Mouse (Mus musculus) heart, adult 18-20 months (tissue): Measurements from ENCODE around the gene Ces2f. TPM values are rescaled to one million over a fixed set of nuclear protein-coding genes. Genes with fewer than 3 reads are reported as not detected.
A peak's percentile ranks its signal among the peaks of the same experiment; 100 is the strongest.
"Not testable (repeated sequence)": the region's sequence is repeated elsewhere in the genome, so short reads cannot be mapped to it uniquely, and the experiment has no call there.

ENCODE experiments used
- DNase-seq, 2 experiments: peaks; one replicate each; pipeline ENCODE4 v3.0.0; 2021 to 2022; ENCODE audit warnings: mixed read lengths in 1 of 2
- long read RNA-seq, 2 experiments: library from polyadenylated mRNA; stranded (forward); transcript quantifications; one replicate each; pipeline ENCODE4 v2.0.0; 2021
- total RNA-seq, 2 experiments: library from RNA; stranded (reverse); gene quantifications; 2 replicates each; pipeline ENCODE4 v1.2.3; 2021

Ces2f gene
- not detected for total RNA-seq
- long read RNA-seq, experiment 1, result 0 reads
- long read RNA-seq, experiment 2, result 0 reads

- no peak for DNase-seq
These were observed at the start of gene Ces2f for GRCm38 (mm10) chr8:104947056-104947455. TSS of gene Ces2f (plus strand) at chr8:104947356.

GRCm38 (mm10) chr8:104901746-104902145 lies 45.4 kb upstream of the Ces2f start:
- DNase-seq, result no peak

- DNase-seq, result no peak
These were observed 40.0 kb upstream of the Ces2f start for GRCm38 (mm10) chr8:104907111-104907510.

- DNase-seq, result peak; percentile 76 to 84
These were observed 38.1 kb upstream of the Ces2f start for GRCm38 (mm10) chr8:104909021-104909420.

- not testable (repeated sequence) for DNase-seq
These were observed 37.5 kb upstream of the Ces2f start for GRCm38 (mm10) chr8:104909651-104910050.

- DNase-seq, result peak in 1 of 2 experiments; percentile 33
These were observed 21.1 kb upstream of the Ces2f start, which contains the start of gene Ces2e for GRCm38 (mm10) chr8:104925972-104926596. TSS of gene Ces2e (plus strand) at chr8:104926260.

- no peak for DNase-seq
These were observed 19.9 kb upstream of the Ces2f start for GRCm38 (mm10) chr8:104927301-104927700.

GRCm38 (mm10) chr8:104944665-104945064 lies 2.5 kb upstream of the Ces2f start:
- DNase-seq, result no peak

GRCm38 (mm10) chr8:104949031-104949430 lies 1.9 kb downstream of the Ces2f start:
- DNase-seq, result no peak

- DNase-seq, result peak; percentile 81 to 87
These were observed 14.4 kb downstream of the Ces2f start, which contains the start of gene Ces2g for GRCm38 (mm10) chr8:104961537-104961961. TSS of gene Ces2g (plus strand) at chr8:104961718.

GRCm38 (mm10) chr8:104962229-104962901 lies 15.2 kb downstream of the Ces2f start:
- peak in 1 of 2 experiments; percentile 3 for DNase-seq

GRCm38 (mm10) chr8:104963375-104963894 lies 16.3 kb downstream of the Ces2f start:
- DNase-seq, result no peak

GRCm38 (mm10) chr8:104984126-104984525 lies 37.0 kb downstream of the Ces2f start:
- DNase-seq, result no peak

- DNase-seq, result no peak
These were observed 37.8 kb downstream of the Ces2f start for GRCm38 (mm10) chr8:104984942-104985341.

GRCm38 (mm10) chr8:104998191-104998590 lies 51.0 kb downstream of the Ces2f start:
- DNase-seq, result no peak

GRCm38 (mm10) chr8:104999183-104999582 lies 52.0 kb downstream of the Ces2f start:
- no peak for DNase-seq

GRCm38 (mm10) chr8:105000586-105000985 lies 53.4 kb downstream of the Ces2f start, which contains the start of gene Ces2h:
TSS of gene Ces2h (plus strand) at chr8:105000853.
- DNase-seq, result no peak

Other genes with a start within 250 kb of the Ces2f start
- not detected for gene Ces2a, start 213.4 kb upstream of the Ces2f start, total RNA-seq
- gene Ces2b, start 115.8 kb upstream of the Ces2f start, total RNA-seq, result under 1 TPM; 0.22 to 0.44 TPM
- not detected for gene Ces2c, start 100.3 kb upstream of the Ces2f start, total RNA-seq
- gene Ces2e, start 21.1 kb upstream of the Ces2f start, total RNA-seq, result 1 to 10 TPM; 1.6 to 2.2 TPM
- 1 to 10 TPM; 3.2 to 5.0 TPM for gene Ces2g, start 14.4 kb downstream of the Ces2f start, total RNA-seq
- not detected for gene Ces2h, start 53.5 kb downstream of the Ces2f start, total RNA-seq
- gene Ces3a, start 101.2 kb downstream of the Ces2f start, total RNA-seq, result not detected
- not detected for gene Ces3b, start 136.4 kb downstream of the Ces2f start, total RNA-seq
- gene Ces4a, start 184.4 kb downstream of the Ces2f start, total RNA-seq, result not detected
- gene Cbfb, start 223.3 kb downstream of the Ces2f start, total RNA-seq, result 10 to 100 TPM; 19.6 to 21.7 TPM